Mouse (Mus musculus): ENCODE measurements at regions not wholly inside any gene's neighbourhood (a gene's known extent, or its start where the extent isn't known, plus 50 kb on each side); places are given as distances from the start of the nearest gene placed in this dataset.

DNA sequence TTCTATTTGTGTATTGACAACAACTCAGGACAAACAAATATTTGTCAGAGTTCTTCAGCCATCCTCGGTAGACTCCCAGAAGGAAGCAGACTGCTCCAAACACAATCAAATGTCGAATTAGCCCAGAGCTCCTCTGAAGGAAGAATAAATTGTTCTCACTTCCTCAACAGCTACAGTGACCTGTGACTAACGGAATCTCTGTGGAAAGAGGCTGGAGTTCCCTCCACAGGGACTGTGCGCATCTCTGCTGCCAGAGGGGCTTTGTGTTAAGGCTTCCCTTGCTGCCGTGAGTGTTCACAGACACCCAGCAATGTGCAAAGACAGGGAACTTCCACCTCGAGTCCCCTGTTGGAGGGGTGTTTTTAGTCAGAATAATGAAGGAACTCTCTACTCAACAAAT is 107.0 kb upstream of the Irs2 start:
- no peaks in the 10 kb centered on the region for H3K36me3 ChIP-seq (replicated peaks; ENCODE audit: control insufficient read depth, insufficient read depth)
- no peaks in the 10 kb centered on the region for H3K27me3 ChIP-seq (ENCODE audit: control insufficient read depth, insufficient read depth, low read length)
- H3K9ac ChIP-seq = no peak overlapping the region
- no peak overlapping the region for H3K4me3 ChIP-seq (replicated peaks; ENCODE audit: low read length)
- ATAC-seq (ENCODE audit: low FRiP score) = no peak
- H3K4me2 ChIP-seq (replicated peaks) = no peak overlapping the region
- WGBS = 52% methylated on average over 6 of the region's 6 CpGs
- peaks cover 12% of the 10 kb centered on the region; the same call in 1 of the 2 replicates for H3K4me1 ChIP-seq (replicated peaks; ENCODE audit: control insufficient read depth, insufficient read depth, low read length)
- no peak overlapping the region for H3K27ac ChIP-seq
- H3K9me3 ChIP-seq (ENCODE audit: control insufficient read depth, low read length) = no peaks in the 10 kb centered on the region
- no peak for DNase-seq (ENCODE audit: low spot score)

DNA sequence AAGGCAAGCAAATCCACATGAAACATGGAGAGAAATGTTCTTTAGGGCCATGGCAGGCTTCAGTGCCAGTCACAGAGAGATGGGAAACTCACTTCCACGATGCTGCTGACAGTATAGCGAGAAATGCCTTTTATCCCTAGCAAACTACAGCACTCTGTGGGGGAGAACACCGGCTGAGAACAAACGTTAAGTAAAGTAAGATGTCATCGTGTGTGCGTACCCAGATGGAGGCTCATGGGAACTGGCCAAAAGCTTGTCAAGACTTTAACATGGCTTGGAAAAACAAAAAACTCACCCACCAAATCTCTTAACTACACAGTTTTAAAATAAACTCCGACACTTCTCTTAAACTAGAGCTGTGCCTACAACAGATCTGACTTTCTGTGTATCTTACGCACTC is 106.3 kb upstream of the Irs2 start:
- Histone ChIP-seq H3K9me3 (ENCODE audit: control insufficient read depth, low read length) (no peaks in the 10 kb centered on the region), H3K4me2 (replicated peaks) (no peak overlapping the region), H3K27me3 (ENCODE audit: control insufficient read depth, insufficient read depth, low read length) (no peaks in the 10 kb centered on the region), H3K4me1 (replicated peaks; ENCODE audit: control insufficient read depth, insufficient read depth, low read length) (peaks cover 12% of the 10 kb centered on the region; the same call in 1 of the 2 replicates), H3K36me3 (replicated peaks; ENCODE audit: control insufficient read depth, insufficient read depth) (no peaks in the 10 kb centered on the region), H3K27ac (no peak overlapping the region), H3K4me3 (replicated peaks; ENCODE audit: low read length) (no peak overlapping the region), H3K9ac (no peak overlapping the region)
- WGBS = 54% methylated on average over 8 of the region's 8 CpGs
- ATAC-seq (ENCODE audit: low FRiP score) (no peak), DNase-seq (ENCODE audit: low spot score) (no peak)

DNA sequence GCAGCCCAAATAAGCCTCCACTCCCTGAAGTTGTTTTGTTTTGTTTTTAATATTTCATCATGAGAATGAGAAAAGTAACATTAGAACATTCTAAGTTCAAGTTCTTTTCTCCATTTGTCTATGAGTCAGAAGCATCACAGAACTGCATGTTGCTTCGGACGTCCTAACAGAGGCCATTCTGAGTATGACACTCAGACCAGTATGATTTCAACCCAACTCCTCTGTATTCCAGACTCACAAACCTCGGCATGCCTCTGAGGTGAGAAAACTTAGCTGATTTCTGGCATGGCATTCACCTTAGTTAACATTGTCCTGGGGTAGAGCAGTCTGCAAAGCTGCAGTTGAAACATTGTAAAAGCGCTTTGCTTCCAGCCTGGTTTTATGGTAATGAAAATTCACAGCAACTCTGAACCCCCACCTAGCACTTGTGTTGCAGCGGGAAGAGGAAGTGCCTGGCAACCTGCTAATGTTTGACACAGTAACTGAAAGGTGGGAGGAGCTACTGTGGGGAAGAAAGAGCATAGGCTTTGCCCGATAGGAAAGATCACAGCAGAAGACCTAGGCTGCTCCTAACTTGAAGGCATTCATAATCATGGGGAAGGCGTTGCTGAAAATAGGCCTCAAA is 104.8 kb upstream of the Irs2 start:
- Histone ChIP-seq H3K9me3 (ENCODE audit: control insufficient read depth, low read length) (no peaks in the 10 kb centered on the region), H3K36me3 (replicated peaks; ENCODE audit: control insufficient read depth, insufficient read depth) (no peaks in the 10 kb centered on the region), H3K27ac (no peak overlapping the region), H3K4me3 (replicated peaks; ENCODE audit: low read length) (no peak overlapping the region), H3K27me3 (ENCODE audit: control insufficient read depth, insufficient read depth, low read length) (no peaks in the 10 kb centered on the region), H3K9ac (no peak overlapping the region), H3K4me1 (replicated peaks; ENCODE audit: control insufficient read depth, insufficient read depth, low read length) (peaks cover 12% of the 10 kb centered on the region; the same call in 1 of the 2 replicates), H3K4me2 (replicated peaks) (no peak overlapping the region)
- ATAC-seq (ENCODE audit: low FRiP score) (no peak), DNase-seq (ENCODE audit: low spot score) (no peak)
- WGBS = 78% methylated on average over 7 of the region's 7 CpGs

DNA sequence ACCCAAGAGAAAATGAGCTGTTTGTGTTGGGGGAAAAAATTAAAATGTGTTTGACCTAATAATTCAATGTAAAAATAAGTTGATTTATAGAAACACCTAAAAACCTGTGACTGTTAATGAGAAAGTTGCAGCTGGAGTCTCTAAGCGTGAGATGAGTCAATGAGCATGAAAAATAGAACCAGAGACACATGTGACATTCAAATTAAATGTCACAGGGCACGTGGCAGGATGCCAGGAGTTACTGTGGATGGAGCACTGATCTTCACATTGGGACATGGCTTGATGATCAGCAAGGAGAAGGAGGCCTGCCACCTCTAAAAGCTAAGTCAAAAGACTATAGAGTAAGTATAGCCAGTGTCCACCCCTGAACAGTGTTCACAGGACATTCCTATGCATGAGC is 103.7 kb upstream of the Irs2 start:
- ATAC-seq (ENCODE audit: low FRiP score) (no peak), DNase-seq (ENCODE audit: low spot score) (no peak)
- no peak overlapping the region for H3K4me3 ChIP-seq (replicated peaks; ENCODE audit: low read length)
- no peaks in the 10 kb centered on the region for H3K9me3 ChIP-seq (ENCODE audit: control insufficient read depth, low read length)
- H3K4me1 ChIP-seq (replicated peaks; ENCODE audit: control insufficient read depth, insufficient read depth, low read length) = peaks cover 11% of the 10 kb centered on the region; the same call in 1 of the 2 replicates
- WGBS = 57% methylated on average over 2 of the region's 2 CpGs
- H3K9ac ChIP-seq = no peak overlapping the region
- no peak overlapping the region for H3K27ac ChIP-seq
- H3K36me3 ChIP-seq (replicated peaks; ENCODE audit: control insufficient read depth, insufficient read depth) = no peaks in the 10 kb centered on the region
- no peak overlapping the region for H3K4me2 ChIP-seq (replicated peaks)
- no peaks in the 10 kb centered on the region for H3K27me3 ChIP-seq (ENCODE audit: control insufficient read depth, insufficient read depth, low read length)

DNA sequence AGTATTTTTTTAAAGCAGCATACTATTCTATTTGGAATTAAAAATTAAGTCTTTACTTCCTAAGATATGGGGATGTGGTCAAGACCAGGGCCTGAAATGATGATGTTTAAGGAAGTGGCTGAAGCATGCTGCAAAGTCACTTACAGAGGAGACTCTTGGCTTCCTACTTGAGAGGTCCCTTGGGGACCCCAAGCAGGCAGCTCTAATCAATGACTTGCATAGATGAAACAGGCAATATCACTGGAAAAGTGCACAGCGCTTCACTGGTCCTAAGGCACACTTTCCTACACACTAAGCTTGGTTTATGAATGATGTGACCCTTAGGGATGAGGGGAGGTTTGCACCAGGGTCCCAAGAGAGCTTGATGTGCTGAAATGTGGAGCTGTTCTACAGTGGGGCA is 99.2 kb upstream of the Irs2 start:
- no peaks in the 10 kb centered on the region for H3K27me3 ChIP-seq (ENCODE audit: control insufficient read depth, insufficient read depth, low read length)
- WGBS = 83% methylated on average over 1 of the region's 1 CpGs
- H3K4me3 ChIP-seq (replicated peaks; ENCODE audit: low read length) = no peak overlapping the region
- H3K9me3 ChIP-seq (ENCODE audit: control insufficient read depth, low read length) = no peaks in the 10 kb centered on the region
- H3K4me2 ChIP-seq (replicated peaks) = no peak overlapping the region
- no peaks in the 10 kb centered on the region for H3K36me3 ChIP-seq (replicated peaks; ENCODE audit: control insufficient read depth, insufficient read depth)
- ATAC-seq (ENCODE audit: low FRiP score) (no peak), DNase-seq (ENCODE audit: low spot score) (no peak)
- no peak overlapping the region for H3K9ac ChIP-seq
- H3K4me1 ChIP-seq (replicated peaks; ENCODE audit: control insufficient read depth, insufficient read depth, low read length) = no peaks in the 10 kb centered on the region
- no peak overlapping the region for H3K27ac ChIP-seq

DNA sequence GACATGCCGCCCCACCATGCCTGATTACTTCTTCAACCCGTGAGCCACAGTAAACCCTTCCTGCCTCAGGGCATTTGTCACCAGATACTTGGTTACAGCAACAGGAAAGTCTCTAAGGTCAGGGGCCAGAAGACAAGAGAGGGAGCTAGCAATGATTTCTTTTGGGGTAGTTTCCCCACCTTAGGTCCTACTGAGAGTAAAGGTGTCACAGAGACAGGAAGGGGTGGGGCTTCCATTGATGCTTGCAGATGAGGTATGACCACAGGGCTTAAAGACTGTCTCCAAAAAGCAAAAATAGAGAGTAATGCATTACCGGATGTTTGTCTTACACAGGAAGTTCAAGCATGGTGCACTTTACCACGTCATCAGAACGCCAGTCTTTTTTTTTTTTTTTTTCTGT is 98.8 kb upstream of the Irs2 start:
- ATAC-seq (ENCODE audit: low FRiP score) (no peak), DNase-seq (ENCODE audit: low spot score) (no peak)
- no peaks in the 10 kb centered on the region for H3K4me1 ChIP-seq (replicated peaks; ENCODE audit: control insufficient read depth, insufficient read depth, low read length)
- WGBS = 93% methylated on average over 5 of the region's 5 CpGs
- H3K36me3 ChIP-seq (replicated peaks; ENCODE audit: control insufficient read depth, insufficient read depth) = no peaks in the 10 kb centered on the region
- H3K4me2 ChIP-seq (replicated peaks) = no peak overlapping the region
- H3K9ac ChIP-seq = no peak overlapping the region
- H3K4me3 ChIP-seq (replicated peaks; ENCODE audit: low read length) = no peak overlapping the region
- H3K27ac ChIP-seq = no peak overlapping the region
- H3K9me3 ChIP-seq (ENCODE audit: control insufficient read depth, low read length) = no peaks in the 10 kb centered on the region
- no peaks in the 10 kb centered on the region for H3K27me3 ChIP-seq (ENCODE audit: control insufficient read depth, insufficient read depth, low read length)

DNA sequence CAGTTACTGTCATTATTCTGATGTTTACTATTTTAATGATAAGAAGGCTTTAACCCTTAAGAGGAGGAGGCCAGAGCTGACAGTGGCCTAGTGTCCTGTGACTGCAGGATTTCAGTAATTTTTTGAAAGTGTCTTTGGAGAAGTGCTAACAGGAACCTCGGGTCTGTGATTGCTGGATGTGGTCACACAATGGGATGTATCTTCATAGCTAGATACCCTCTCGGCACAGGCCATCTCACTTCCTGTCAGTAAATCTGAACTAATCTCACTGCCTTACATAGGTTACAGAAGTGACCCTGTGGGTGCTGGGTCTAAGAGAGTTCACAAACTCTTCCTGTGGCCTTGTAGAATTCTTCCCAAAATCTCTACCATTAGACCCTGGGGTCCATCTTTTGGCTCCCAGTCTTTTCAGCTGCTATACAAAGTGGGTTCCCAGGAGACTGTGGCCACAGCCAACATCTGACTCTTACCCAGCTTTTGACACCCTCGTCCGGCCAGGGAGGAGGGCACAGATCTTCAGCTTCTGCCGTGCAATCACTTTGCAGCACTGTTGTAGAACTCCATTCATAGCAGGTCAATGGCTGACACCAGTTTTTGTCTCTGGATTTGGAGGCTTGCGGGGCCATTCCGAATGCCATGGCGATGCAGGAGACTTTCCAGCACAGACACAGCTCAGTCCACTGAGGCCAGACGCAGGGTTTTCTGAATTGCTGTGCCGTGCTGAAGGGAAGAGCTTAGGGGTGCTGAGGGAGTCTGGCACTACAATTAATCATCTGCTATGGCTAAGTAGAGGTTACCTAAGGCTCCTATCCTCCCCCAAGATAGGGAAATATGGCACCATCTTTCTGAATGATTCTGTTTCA is 95.7 kb upstream of the Irs2 start:
- H3K4me2 ChIP-seq (replicated peaks) = no peak overlapping the region
- H3K9ac ChIP-seq = no peak overlapping the region
- H3K27ac ChIP-seq = no peak overlapping the region
- DNase-seq (ENCODE audit: low spot score) (no peak), ATAC-seq (ENCODE audit: low FRiP score) (peak; percentile 21; the same call in 1 of the 2 replicates)
- H3K27me3 ChIP-seq (ENCODE audit: control insufficient read depth, insufficient read depth, low read length) = no peaks in the 10 kb centered on the region
- no peaks in the 10 kb centered on the region; the same call in 1 of the 2 replicates for H3K4me1 ChIP-seq (replicated peaks; ENCODE audit: control insufficient read depth, insufficient read depth, low read length)
- H3K9me3 ChIP-seq (ENCODE audit: control insufficient read depth, low read length) = no peaks in the 10 kb centered on the region
- WGBS = 46% methylated on average over 10 of the region's 10 CpGs
- H3K4me3 ChIP-seq (replicated peaks; ENCODE audit: low read length) = no peak overlapping the region
- no peaks in the 10 kb centered on the region for H3K36me3 ChIP-seq (replicated peaks; ENCODE audit: control insufficient read depth, insufficient read depth)

DNA sequence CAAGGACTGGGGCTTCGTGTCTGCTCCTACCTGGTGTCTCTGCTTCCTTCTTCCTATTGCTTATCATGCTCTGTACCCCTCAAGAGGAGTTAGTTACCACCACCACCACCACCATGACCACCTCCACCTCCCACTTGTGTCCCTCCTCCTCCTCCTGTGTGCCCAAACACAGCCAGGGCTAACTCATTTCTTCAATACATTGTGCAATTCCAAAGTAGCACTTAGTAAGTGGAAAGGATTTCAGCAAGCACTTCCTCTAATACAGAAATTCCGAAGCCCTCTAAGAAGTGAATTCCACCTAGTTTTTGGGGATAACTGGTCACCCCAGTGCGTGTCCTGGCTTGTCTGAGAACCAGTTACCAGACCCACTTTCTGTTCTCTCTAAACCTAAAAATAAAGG is 92.1 kb upstream of the Irs2 start:
- Histone ChIP-seq H3K27me3 (ENCODE audit: control insufficient read depth, insufficient read depth, low read length) (no peaks in the 10 kb centered on the region), H3K4me3 (replicated peaks; ENCODE audit: low read length) (no peak overlapping the region), H3K36me3 (replicated peaks; ENCODE audit: control insufficient read depth, insufficient read depth) (no peaks in the 10 kb centered on the region), H3K4me1 (replicated peaks; ENCODE audit: control insufficient read depth, insufficient read depth, low read length) (no peaks in the 10 kb centered on the region; the same call in 1 of the 2 replicates), H3K9ac (no peak overlapping the region), H3K9me3 (ENCODE audit: control insufficient read depth, low read length) (no peaks in the 10 kb centered on the region), H3K4me2 (replicated peaks) (no peak overlapping the region), H3K27ac (no peak overlapping the region)
- DNase-seq (ENCODE audit: low spot score) = no peak
- 89% methylated on average over 3 of the region's 3 CpGs for WGBS
- no peak for ATAC-seq (ENCODE audit: low FRiP score)

DNA sequence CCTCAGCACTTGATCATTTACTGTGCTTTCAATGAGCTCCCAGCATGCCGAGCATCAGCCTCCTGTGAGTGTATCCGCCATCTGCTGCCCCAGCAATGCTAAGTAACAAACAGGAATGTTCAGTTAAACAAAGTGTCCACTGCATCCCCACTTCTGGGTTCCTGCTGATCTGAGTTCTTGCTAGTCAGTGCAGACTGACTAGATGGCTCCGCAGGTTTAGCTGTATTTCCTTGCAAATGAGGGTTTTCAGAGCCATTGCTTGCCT is 91.3 kb upstream of the Irs2 start:
- Histone ChIP-seq H3K9me3 (ENCODE audit: control insufficient read depth, low read length) (no peaks in the 10 kb centered on the region), H3K4me2 (replicated peaks) (no peak overlapping the region), H3K9ac (no peak overlapping the region), H3K4me1 (replicated peaks; ENCODE audit: control insufficient read depth, insufficient read depth, low read length) (no peaks in the 10 kb centered on the region; the same call in 1 of the 2 replicates), H3K27me3 (ENCODE audit: control insufficient read depth, insufficient read depth, low read length) (no peaks in the 10 kb centered on the region), H3K27ac (no peak overlapping the region), H3K36me3 (replicated peaks; ENCODE audit: control insufficient read depth, insufficient read depth) (no peaks in the 10 kb centered on the region), H3K4me3 (replicated peaks; ENCODE audit: low read length) (no peak overlapping the region)
- ATAC-seq (ENCODE audit: low FRiP score) (no peak), DNase-seq (ENCODE audit: low spot score) (no peak)
- WGBS = 61% methylated on average over 3 of the region's 3 CpGs
